Mouse (Mus musculus) Patski (cell line): ENCODE results near the gene Wbp2. TPM values are rescaled to one million over a fixed set of nuclear protein-coding genes. Genes with fewer than 3 reads are reported as not detected.

Source experiments
- ATAC-seq: fragments of 100-300 bp; one replicate; pipeline ENCODE4 v1.8.0; 2021
- CTCF ChIA-PET: fragments of 350-600 bp; sonication (Branson Sonifier 250); formaldehyde crosslinking; loops from one replicate; lab custom pipeline; 2022; ENCODE audit warnings: inconsistent platforms; lab: Charles Lee
- POLR2A ChIA-PET: fragments of 350-600 bp; sonication (Branson Sonifier 250); formaldehyde crosslinking; loops from one replicate; lab custom pipeline; 2022; ENCODE audit warnings: antibody characterized with exemption, inconsistent platforms; lab: Charles Lee
- DNase-seq: peaks from one replicate; pipeline ENCODE4 v3.0.0-alpha.2; 2011; ENCODE audit warnings: low read depth, low spot score
- H3K27me3 ChIP-seq: fragments of 371-371 bp; one replicate; pipeline ENCODE4 v1.5.1; 2021
- CTCF ChIP-seq: fragments of 100-300 bp; IDR thresholded peaks from one replicate; pipeline ENCODE4 v1.5.1; 2021
- in situ Hi-C: fragments of 300-500 bp; cut with MboI; formaldehyde crosslinking; loops from 3 replicates; pipeline ENCODE4 v1.11.1; 2018; ENCODE audit warnings: low pct_unique_long_range_greater_than_20kb, mixed read lengths
- polyA plus RNA-seq: library from polyadenylated mRNA; unstranded; gene quantifications from one replicate; pipeline ENCODE4 v1.2.3, GENCODE M21; 2021

The Wbp2 gene
- polyA plus RNA-seq, 1 experiment from 2014 or later = 255 TPM

DNA sequence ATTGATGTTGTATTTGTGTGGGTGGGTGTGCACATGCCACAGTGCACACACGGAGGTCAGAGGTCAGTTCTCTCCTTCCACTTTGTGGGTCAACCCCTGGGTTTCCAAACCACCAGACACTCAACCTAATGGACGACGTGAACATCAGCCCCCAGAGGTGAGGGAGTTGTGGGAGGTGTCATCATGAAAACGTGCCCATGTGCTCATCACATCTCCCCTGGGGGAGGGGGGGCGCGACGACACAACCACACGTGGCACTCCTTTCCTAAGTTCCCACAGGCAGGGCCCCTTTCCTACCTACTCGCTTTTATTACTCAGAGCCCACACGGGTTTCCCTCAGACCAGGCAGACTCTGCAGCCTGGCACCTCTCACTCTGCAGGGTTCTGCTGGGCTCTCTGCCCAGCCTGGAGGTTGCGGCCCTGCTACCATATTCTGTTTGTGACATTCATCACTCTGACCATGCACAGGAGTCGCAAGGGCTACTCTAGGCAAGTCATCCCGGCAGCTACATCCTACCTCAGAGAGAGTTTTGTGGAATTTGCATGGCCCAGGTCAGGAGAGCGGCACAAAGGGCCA is 3.6 kb downstream of the Wbp2 start:
- H3K27me3 ChIP-seq = no peaks in the 10 kb centered on the region
- ChIA-PET POLR2A (no interaction called here), CTCF (no interaction called here)
- ATAC-seq = no peak
- DNase-seq = no peak
- TF ChIP-seq CTCF = no peak
- in situ Hi-C loops = no loop called here

DNA sequence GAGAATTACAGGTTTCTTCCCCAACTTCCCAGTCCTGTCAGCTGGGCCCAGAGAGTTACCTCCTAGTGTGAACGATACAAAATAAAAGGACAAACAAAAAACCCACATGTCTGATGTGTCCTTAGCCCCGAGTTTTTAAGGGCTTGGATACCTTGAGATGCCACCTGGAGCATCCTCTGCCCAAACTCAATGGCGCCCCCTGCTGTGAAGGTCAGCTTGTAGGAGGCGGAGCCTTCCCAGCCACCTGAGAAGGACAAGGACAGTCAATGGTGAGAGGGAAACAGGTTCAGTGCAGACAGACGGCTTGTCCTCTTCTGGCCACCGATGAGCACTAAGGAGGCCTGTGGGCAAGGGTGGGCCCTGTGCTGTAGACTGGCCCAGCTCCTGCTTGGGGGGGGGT is 5.7 kb downstream of the Wbp2 start:
- no peaks in the 10 kb centered on the region for H3K27me3 ChIP-seq
- TF ChIP-seq CTCF = no peak
- ATAC-seq (no peak), DNase-seq (no peak)
- ChIA-PET POLR2A (interaction anchor here (1.5 kb wide), 2 partner anchors 8 to 20 kb away, joined by 3 to 4 read pairs; no protein-coding TSS in a partner anchor), CTCF (no interaction called here)
- in situ Hi-C loops = no loop called here

DNA sequence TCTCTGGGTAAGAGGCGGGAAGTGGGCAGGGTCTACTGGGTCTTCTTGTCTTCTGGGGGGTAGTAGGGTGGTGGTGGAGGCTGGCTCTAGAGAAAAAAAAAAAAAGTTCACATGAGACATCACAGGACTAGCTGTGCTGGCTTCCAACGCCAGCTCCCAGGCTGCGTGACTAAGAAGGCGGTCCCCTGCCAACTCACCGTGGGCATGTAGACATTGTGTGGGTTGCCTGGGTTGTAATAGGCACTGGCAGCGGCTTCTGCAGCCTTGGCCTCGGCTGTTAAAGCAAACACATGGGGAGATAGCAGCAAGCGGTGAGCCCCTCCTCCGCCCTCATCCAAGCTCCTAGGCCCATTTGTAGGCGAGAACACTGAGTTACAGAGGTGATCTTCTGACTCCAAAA is 7.3 kb downstream of the Wbp2 start:
- ChIA-PET CTCF (no interaction called here), POLR2A (interaction anchor here (0.5 to 1.5 kb wide), 4 partner anchors 22 to 630 kb away, joined by 3 to 6 read pairs (median 3); partner anchors contain the start of genes Trim65 and Unk)
- H3K27me3 ChIP-seq = no peaks in the 10 kb centered on the region
- no peak for TF ChIP-seq CTCF
- in situ Hi-C loops = no loop called here
- ATAC-seq (no peak), DNase-seq (no peak)

DNA sequence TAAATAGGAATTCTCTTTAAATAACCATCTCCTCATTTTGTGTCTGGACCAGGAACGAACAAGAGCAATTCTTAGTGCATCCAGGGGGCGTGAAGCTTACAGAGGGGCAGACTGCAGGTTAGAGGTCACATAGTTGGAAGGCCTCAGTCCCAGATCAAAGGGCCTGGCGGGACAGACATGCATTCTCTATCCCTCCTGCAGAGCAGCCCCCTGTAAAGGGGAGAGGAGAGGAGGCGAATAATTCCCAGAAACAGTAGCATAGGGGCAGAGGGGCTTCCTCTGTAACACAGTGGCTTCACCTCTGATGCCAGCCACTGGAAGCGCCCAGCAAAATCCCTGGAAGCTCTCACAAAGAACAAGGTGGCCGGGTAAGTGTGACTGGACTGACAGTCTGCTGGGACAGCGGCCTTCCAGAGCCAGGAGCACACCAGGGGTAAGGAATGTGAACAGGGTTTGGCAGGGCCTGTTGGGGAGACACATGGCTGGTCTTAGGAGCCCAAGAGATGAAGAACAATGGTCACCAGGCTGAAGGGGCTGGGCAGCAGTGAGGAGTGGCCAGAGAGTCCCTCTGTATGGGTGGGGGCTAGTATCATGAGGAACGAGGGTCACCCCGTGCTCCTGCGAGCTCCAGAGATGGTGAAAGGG is 8.0 kb downstream of the Wbp2 start:
- ATAC-seq (no peak), DNase-seq (no peak)
- ChIA-PET POLR2A (interaction anchor here (1.0 kb wide), 1 partner anchor 52 kb away, joined by 3 read pairs; the partner anchor contains the start of gene Trim65), CTCF (no interaction called here)
- no peaks in the 10 kb centered on the region for H3K27me3 ChIP-seq
- TF ChIP-seq CTCF = no peak
- in situ Hi-C loops = no loop called here

DNA sequence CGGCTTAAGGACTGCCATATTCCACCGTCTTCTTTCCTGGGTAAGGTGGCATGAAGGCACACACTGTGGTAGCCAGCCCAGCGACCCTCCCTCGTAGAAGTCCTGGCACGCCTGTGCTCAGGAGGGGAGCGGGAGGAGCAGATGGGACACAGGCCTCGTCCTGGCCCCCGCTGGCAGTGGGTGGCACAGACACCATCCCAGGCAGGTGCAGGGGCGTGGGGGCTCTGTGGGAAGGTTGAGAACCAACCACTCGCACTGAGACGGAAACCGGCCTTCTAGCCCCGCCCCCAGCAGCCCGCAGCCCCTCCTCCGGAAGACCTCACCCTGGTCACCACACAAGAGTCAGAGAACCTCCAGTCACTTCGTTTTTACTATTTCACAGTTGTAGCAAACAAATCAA is 8.6 kb downstream of the Wbp2 start:
- ATAC-seq (no peak), DNase-seq (no peak)
- in situ Hi-C loops = no loop called here
- ChIA-PET CTCF (interaction anchor here (0.7 kb wide), 1 partner anchor 10 kb away, joined by 3 read pairs; no protein-coding TSS in a partner anchor), POLR2A (interaction anchor here (0.7 kb wide), 1 partner anchor 8 kb away, joined by 3 read pairs; no protein-coding TSS in a partner anchor)
- TF ChIP-seq CTCF = no peak
- H3K27me3 ChIP-seq = no peaks in the 10 kb centered on the region

DNA sequence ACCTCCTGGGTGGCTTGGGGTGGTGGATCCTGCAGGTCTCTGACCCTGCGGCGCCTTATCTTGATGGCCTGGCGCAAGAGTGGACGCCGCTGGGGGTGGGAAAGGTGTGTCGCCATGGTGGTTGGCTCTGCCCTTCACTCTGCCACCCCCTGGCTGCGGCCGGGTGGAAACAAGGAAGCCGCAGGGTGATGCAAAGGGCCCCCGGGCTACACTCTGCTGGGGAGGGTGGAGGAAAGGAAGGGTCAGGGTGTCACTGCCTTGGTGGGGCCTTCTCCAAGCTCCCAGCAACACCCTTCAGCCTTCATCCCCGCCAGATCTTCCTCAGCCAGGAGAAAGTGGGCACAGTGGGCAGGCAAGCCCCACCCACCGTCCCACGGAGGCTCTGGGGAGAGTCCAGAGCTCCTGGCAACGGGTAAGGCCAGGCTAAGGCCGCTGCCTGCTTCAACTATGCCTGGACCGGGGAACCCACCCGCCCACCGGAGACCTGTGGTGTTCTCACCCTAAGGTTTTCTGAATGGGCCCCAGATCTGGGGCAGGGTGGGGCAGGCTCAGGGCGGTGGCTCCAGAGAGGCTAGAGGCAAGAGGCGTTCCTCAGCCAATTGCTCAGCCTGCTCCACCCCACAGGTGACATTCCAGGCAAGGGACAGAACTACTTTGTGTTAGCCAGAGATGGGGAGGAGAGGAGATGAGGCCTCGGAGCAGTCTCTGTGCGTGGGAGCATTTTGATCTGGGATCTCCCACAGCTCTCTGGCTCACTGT is 9.2 kb downstream of the Wbp2 start, which contains the start of gene Unc13d:
Gene Unc13d (minus strand): TSS at position 516 of the 759 bp plus-strand sequence.
- no peak for ATAC-seq
- ChIA-PET CTCF (interaction anchor here (0.7 kb wide), 1 partner anchor 9 kb away, joined by 3 read pairs; no protein-coding TSS in a partner anchor), POLR2A (interaction anchor here (0.6 to 0.7 kb wide), 2 partner anchors 9 to 17 kb away, joined by 3 read pairs; no protein-coding TSS in a partner anchor)
- DNase-seq = no peak
- no peak for TF ChIP-seq CTCF
- in situ Hi-C loops = no loop called here
- no peaks in the 10 kb centered on the region for H3K27me3 ChIP-seq

DNA sequence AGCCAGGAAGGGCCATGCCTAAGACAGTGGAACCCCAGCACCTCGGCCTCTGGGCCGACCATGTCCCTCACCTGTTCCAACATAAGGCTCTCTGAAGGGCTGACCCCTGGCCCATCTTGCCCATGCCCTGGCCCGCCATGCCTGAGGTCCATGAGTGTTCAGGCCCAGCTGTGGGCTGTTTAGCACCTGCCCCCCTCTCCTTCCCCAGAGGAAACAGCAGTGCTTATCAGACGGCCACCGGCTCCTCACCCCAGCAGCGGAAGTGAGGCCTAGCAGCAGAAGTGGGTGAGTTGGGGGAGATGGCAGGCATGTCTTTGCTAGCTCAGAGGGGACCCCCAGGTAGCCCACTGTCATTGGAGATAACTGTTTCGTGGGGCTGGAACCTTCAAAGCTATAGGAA is 10.0 kb downstream of the Wbp2 start:
- POLR2A ChIA-PET = interaction anchor here (0.6 kb wide), 1 partner anchor 16 kb away, joined by 3 read pairs; no protein-coding TSS in a partner anchor
- TF ChIP-seq CTCF = no peak
- no peak for DNase-seq
- in situ Hi-C loops = no loop called here
- CTCF ChIA-PET = no interaction called here
- H3K27me3 ChIP-seq = no peaks in the 10 kb centered on the region
- no peak for ATAC-seq

DNA sequence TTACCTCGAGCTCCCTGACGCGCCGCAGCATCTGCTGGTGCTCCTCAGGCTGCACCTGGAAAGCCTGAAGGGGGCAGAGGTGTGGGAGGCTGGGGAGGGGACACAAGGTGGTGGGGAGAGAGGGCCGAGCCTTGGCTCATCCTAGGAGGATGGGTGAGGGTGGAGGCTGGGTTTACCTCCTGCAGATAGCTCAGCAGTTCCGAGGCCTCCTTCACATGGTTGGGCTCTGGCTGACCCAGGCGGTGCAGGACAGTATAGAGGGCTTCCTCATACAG is 10.6 kb downstream of the Wbp2 start:
- DNase-seq (no peak), ATAC-seq (no peak)

DNA sequence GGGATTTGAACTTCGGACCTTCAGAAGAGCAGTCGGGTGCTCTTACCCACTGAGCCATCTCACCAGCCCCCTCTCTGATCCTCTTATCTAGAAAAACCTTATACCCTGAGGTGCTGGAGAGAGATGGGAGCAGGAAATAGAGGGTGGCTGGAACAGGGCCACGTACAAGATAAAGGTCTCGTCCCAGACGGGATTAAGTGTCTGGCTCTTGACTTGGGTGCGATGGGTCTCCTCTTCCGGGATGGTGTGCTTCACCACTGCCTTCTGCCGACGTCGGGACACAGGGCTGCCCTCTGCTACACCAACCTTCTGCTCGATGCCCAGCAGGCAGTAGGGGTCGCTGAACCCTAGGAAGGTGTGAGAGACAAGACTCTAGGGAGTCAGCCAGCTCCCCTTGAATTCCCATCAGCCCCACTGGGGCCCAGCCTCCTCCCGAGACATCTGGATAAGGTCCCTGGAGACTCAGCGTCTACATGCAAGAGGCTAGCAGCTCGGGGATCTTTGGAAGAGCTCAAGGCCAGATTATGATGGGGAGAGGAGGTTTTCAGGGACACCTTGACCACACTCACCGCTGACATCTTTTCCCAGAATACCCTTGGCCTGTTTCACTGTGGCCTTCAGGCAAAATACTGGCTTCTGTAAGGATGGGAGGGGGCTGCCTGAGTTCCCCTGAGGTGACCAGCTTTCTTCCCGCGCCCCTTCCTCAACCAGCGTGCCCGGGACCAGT is 11.1 kb downstream of the Wbp2 start:
- POLR2A ChIA-PET = no interaction called here
- no peak for TF ChIP-seq CTCF
- ATAC-seq (no peak), DNase-seq (no peak)
- in situ Hi-C loops = no loop called here
- no peaks in the 10 kb centered on the region for H3K27me3 ChIP-seq
- CTCF ChIA-PET = interaction anchor here (1.3 kb wide), 1 partner anchor 9 kb away, joined by 4 read pairs; no protein-coding TSS in a partner anchor

More for the DNA sequence above, 10.6 kb downstream of the Wbp2 start:
- CTCF ChIA-PET = no interaction called here
- no peak for TF ChIP-seq CTCF
- in situ Hi-C loops = no loop called here
- POLR2A ChIA-PET = no interaction called here
- H3K27me3 ChIP-seq = no peaks in the 10 kb centered on the region

DNA sequence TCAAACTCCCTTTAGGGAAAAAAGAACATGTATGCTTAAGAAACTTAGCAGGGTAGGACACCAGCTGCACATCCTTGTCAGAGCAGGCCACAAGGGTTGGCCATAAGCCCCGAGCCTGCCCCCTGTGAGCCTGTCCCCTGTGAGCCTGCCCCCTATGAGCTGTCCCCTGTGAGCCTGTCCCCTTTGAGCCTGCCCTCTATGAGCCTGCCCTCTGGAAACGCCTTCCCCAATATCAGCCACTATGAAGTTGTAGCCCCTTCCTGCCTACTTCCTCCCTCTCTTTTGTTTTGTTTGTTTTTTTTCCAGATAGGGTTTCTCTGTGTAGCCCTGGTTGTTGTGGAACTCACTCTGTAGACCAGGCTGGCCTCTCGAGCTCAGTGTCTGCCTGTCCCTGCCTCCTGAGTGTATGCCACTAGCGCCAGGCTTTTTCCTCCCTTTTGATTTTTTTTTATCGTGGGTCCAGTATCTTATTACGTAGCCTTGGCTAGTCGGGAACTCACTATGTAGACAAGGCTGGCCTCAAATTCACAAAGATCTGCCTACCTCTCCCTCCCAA is 12.3 kb downstream of the Wbp2 start:
- no peak for DNase-seq
- POLR2A ChIA-PET = no interaction called here
- ATAC-seq = no peak
- CTCF ChIA-PET = interaction anchor here (1.3 kb wide), 1 partner anchor 10 kb away, joined by 4 read pairs; no protein-coding TSS in a partner anchor
- TF ChIP-seq CTCF = no peak
- in situ Hi-C loops = no loop called here
- no peaks in the 10 kb centered on the region for H3K27me3 ChIP-seq
